Mouse (Mus musculus) hindbrain, embryonic 14.5 days (tissue): ENCODE results near the gene Cmtr1. TPM values are rescaled to one million over a fixed set of nuclear protein-coding genes. Genes with fewer than 3 reads are reported as not detected.
"Not testable (repeated sequence)": the region's sequence is repeated elsewhere in the genome, so short reads cannot be mapped to it uniquely, and the experiment has no call there.

Experiments
- ATAC-seq: fragments of 200-750 bp; cut with Nextera tagmentation; 2 replicates; pipeline ENCODE4 v1.8.0; 2017; ENCODE audit warnings: moderate number of reproducible peaks, mild to moderate bottlenecking, moderate TSS enrichment, moderate library complexity; ENCODE audit not compliant: low FRiP score
- DNase-seq: peaks from one replicate; pipeline ENCODE4 v3.0.0-alpha.2; 2015; ENCODE audit warnings: low spot score
- H3K27ac ChIP-seq: fragments of 300-500 bp; sonication (generic); 2 replicates; pipeline ENCODE4 v1.5.1; 2014; ENCODE audit warnings: mild to moderate bottlenecking, moderate library complexity
- H3K27me3 ChIP-seq: fragments of 300-500 bp; sonication (generic); 2 replicates; pipeline ENCODE4 v1.6.1; 2014; ENCODE audit warnings: mild to moderate bottlenecking, low read length, mixed read lengths; ENCODE audit not compliant: control insufficient read depth, insufficient read depth
- H3K36me3 ChIP-seq: fragments of 300-500 bp; sonication (generic); replicated peaks from 2 replicates; pipeline ENCODE4 v1.6.1; 2014; ENCODE audit not compliant: control insufficient read depth, insufficient read depth
- H3K4me1 ChIP-seq: fragments of 300-500 bp; sonication (generic); replicated peaks from 2 replicates; pipeline ENCODE4 v1.6.1; 2014; ENCODE audit warnings: antibody characterized with exemption, low read length, mixed read lengths; ENCODE audit not compliant: control insufficient read depth, insufficient read depth
- H3K4me2 ChIP-seq: fragments of 300-500 bp; sonication (generic); replicated peaks from 2 replicates; pipeline ENCODE4 v1.6.1; 2014; ENCODE audit warnings: mild to moderate bottlenecking, moderate library complexity
- H3K4me3 ChIP-seq: fragments of 300-500 bp; sonication (generic); replicated peaks from 2 replicates; pipeline ENCODE4 v1.5.1; 2014; ENCODE audit warnings: mild to moderate bottlenecking, low read length
- H3K9ac ChIP-seq: fragments of 300-500 bp; sonication (generic); 2 replicates; pipeline ENCODE4 v1.6.1; 2014
- H3K9me3 ChIP-seq: fragments of 300-500 bp; sonication (generic); 2 replicates; pipeline ENCODE4 v1.6.1; 2016; ENCODE audit warnings: low read length; ENCODE audit not compliant: control insufficient read depth
- WGBS: fragments of 180-500 bp; shearing (Covaris S2); extraction: QIAGEN DNeasy Blood & Tissue Kit; methylation state at CpG from one replicate; pipeline ENCODE4 v1.1.7; 2014; 5-methylcytosine and 5-hydroxymethylcytosine counted together
- polyA plus RNA-seq: library from polyadenylated mRNA; unstranded; fragments of >200 nt; fragmentation: Nextera tagmentation; extraction: Ambion mirVana; gene quantifications from 2 replicates; pipeline ENCODE4 v1.2.1, GENCODE M21; 2014

Gene Cmtr1
- 103 and 109 TPM in 2 replicates for polyA plus RNA-seq

- peak; percentile 96 for ATAC-seq
Observed at GRCm38 (mm10) chr17:29660076-29660761, at the start of gene Cmtr1. Gene Cmtr1 (plus strand): TSS chr17:29660595.

GRCm38 (mm10) chr17:29613453-29613852, 46.9 kb upstream of the Cmtr1 start:
- not testable (repeated sequence) for H3K36me3 ChIP-seq, H3K4me3 ChIP-seq, H3K27me3 ChIP-seq, H3K4me2 ChIP-seq, H3K27ac ChIP-seq, ATAC-seq, DNase-seq, H3K9ac ChIP-seq, H3K9me3 ChIP-seq
- WGBS, result 79% methylated on average over 5 of the region's 5 CpGs
- H3K4me1 ChIP-seq, result peaks cover 30% of the 10 kb centered on the region

More at GRCm38 (mm10) chr17:29660076-29660761, at the start of gene Cmtr1:
- DNase-seq, result peak; percentile 96
- H3K9me3 ChIP-seq, result no peaks in the 10 kb centered on the region
- 1% methylated on average over 41 of the region's 41 CpGs for WGBS
- peaks cover 22% of the 10 kb centered on the region; the same call in 1 of the 2 replicates for H3K36me3 ChIP-seq
- peak within 1 kb of the TSS; percentile 92 for H3K27ac ChIP-seq
- no peaks in the 10 kb centered on the region for H3K27me3 ChIP-seq
- H3K4me3 ChIP-seq, result peak within 1 kb of the TSS; percentile 81
- H3K4me2 ChIP-seq, result peak within 1 kb of the TSS; percentile 78
- H3K9ac ChIP-seq, result peak within 1 kb of the TSS; percentile 87
- H3K4me1 ChIP-seq, result peaks cover 6% of the 10 kb centered on the region

GRCm38 (mm10) chr17:29614115-29615023, 46.0 kb upstream of the Cmtr1 start, which contains the start of the genes Rnf8 and Gm28043:
Gene Rnf8 (plus strand): TSS chr17:29614790.
Gene Gm28043 (plus strand): TSS chr17:29614876.
- DNase-seq (peak; percentile 95), ATAC-seq (peak; percentile 90)
- Histone ChIP-seq H3K27me3 (no peaks in the 10 kb centered on the region), H3K4me1 (peaks cover 30% of the 10 kb centered on the region), H3K9me3 (no peaks in the 10 kb centered on the region), H3K4me3 (peak within 1 kb of the TSS; percentile 97), H3K4me2 (peak within 1 kb of the TSS; percentile 86), H3K36me3 (peaks cover under 1% of the 10 kb centered on the region), H3K27ac (peak within 1 kb of the TSS; percentile 92), H3K9ac (peak within 1 kb of the TSS; percentile 95)
- 1% methylated on average over 52 of the region's 52 CpGs for WGBS

DNA sequence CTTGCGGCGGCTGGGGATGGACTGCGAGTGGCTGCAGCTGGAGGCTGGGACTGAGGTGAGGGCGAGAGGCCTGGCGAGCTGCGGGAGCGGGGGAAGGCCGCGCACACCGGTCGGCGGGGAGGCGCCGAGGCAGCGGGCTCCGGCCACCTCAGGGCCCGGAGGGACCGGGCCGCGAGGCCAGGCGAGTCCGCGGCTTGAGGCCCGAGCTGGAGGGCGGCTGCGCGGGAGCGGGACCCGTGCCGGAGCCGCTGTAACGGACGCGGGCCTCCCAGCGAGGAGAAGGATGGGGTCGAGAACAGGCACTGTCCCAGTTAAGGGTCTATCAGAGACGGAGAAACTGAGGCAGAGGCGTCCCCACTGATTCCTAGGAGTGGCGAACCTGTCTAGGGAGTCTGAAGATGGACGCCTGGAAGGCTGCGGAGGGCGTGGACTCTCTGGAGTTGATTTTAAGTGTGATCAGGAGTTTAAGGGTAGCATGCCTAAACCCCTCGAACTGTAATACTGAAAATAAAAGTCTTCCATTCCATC, 45.3 kb upstream of the Cmtr1 start:
- H3K36me3 ChIP-seq, result peaks cover 6% of the 10 kb centered on the region
- WGBS, result 0% methylated on average over 41 of the region's 43 CpGs
- no peak for DNase-seq
- peak overlapping the region; percentile 92 for H3K27ac ChIP-seq
- H3K4me2 ChIP-seq, result peak overlapping the region; percentile 86
- peak; percentile 41 for ATAC-seq
- peaks cover 30% of the 10 kb centered on the region for H3K4me1 ChIP-seq
- H3K27me3 ChIP-seq, result no peaks in the 10 kb centered on the region
- H3K4me3 ChIP-seq, result peak overlapping the region; percentile 97
- no peaks in the 10 kb centered on the region for H3K9me3 ChIP-seq
- H3K9ac ChIP-seq, result peak overlapping the region; percentile 95

- Histone ChIP-seq H3K9ac (peak overlapping the region; percentile 95), H3K36me3 (peaks cover 6% of the 10 kb centered on the region), H3K9me3 (no peaks in the 10 kb centered on the region), H3K27me3 (no peaks in the 10 kb centered on the region), H3K4me2 (peak overlapping the region; percentile 86), H3K4me1 (peaks cover 30% of the 10 kb centered on the region), H3K27ac (peak overlapping the region; percentile 92; the same call in 1 of the 2 replicates), H3K4me3 (peak overlapping the region; percentile 97)
- DNase-seq (no peak), ATAC-seq (no peak)
- 7% methylated on average over 4 of the region's 4 CpGs for WGBS
Observed at GRCm38 (mm10) chr17:29615616-29616015, 44.8 kb upstream of the Cmtr1 start.

DNA sequence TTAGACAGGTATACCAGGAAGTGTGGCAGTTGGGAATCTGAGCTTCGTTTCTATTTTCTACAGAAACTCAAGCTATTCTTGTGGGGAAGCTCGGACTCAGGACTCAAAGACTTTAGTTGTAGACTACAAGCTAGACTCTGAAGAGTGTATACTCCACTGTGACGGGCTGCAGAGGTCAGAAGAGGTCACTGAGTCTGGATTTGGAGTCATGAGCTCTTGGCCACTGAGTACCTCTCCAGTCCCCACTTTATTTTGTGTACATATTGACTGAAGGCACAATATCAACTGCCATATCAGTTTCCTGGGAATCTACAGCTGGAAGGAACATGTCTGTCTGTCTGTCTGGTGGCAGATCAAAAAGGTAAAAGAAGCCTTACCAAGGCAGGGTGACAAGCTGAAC, 41.2 kb upstream of the Cmtr1 start:
- Histone ChIP-seq H3K4me3 (no peak overlapping the region), H3K9me3 (no peaks in the 10 kb centered on the region), H3K36me3 (peaks cover 37% of the 10 kb centered on the region), H3K9ac (no peak overlapping the region), H3K4me1 (peaks cover 27% of the 10 kb centered on the region), H3K4me2 (no peak overlapping the region), H3K27me3 (no peaks in the 10 kb centered on the region), H3K27ac (no peak overlapping the region)
- 87% methylated on average over 3 of the region's 3 CpGs for WGBS
- ATAC-seq (no peak), DNase-seq (no peak)

DNA sequence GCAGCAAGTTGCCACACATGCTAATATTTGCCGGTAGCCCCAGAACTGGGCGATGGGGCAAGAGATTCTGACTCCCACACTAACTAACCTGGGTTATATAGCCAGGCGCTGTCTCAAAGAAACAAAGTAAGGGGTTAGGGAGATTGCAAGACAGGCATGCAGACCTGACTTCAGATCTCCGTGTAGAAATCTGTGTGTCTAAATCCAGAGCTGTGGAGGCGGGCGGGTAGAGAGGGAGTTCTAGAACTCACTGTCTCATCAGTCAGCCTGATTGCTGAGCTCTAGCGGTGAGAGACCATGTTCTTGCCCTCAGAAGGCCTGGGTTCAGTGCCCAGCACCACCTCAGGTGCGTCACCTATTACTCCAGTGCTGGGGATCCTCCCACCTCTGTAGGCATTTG, 36.9 kb upstream of the Cmtr1 start:
- no peak overlapping the region for H3K4me3 ChIP-seq
- no peak overlapping the region for H3K27ac ChIP-seq
- DNase-seq (no peak), ATAC-seq (no peak)
- H3K4me1 ChIP-seq, result no peaks in the 10 kb centered on the region
- no peak overlapping the region for H3K4me2 ChIP-seq
- H3K9ac ChIP-seq, result no peak overlapping the region
- WGBS, result 91% methylated on average over 8 of the region's 8 CpGs
- H3K36me3 ChIP-seq, result peaks cover 77% of the 10 kb centered on the region
- no peaks in the 10 kb centered on the region for H3K27me3 ChIP-seq
- no peaks in the 10 kb centered on the region for H3K9me3 ChIP-seq

- no peak for ATAC-seq
- H3K9ac ChIP-seq, result no peak overlapping the region
- no peak overlapping the region for H3K27ac ChIP-seq
- WGBS, result 87% methylated on average over 9 of the region's 9 CpGs
- no peak overlapping the region for H3K4me3 ChIP-seq
- H3K9me3 ChIP-seq, result no peaks in the 10 kb centered on the region
- H3K27me3 ChIP-seq, result no peaks in the 10 kb centered on the region
- H3K4me2 ChIP-seq, result no peak overlapping the region
- no peak for DNase-seq
- H3K4me1 ChIP-seq, result no peaks in the 10 kb centered on the region
- peaks cover 97% of the 10 kb centered on the region for H3K36me3 ChIP-seq
Observed at GRCm38 (mm10) chr17:29627285-29627684, 33.1 kb upstream of the Cmtr1 start.

DNA sequence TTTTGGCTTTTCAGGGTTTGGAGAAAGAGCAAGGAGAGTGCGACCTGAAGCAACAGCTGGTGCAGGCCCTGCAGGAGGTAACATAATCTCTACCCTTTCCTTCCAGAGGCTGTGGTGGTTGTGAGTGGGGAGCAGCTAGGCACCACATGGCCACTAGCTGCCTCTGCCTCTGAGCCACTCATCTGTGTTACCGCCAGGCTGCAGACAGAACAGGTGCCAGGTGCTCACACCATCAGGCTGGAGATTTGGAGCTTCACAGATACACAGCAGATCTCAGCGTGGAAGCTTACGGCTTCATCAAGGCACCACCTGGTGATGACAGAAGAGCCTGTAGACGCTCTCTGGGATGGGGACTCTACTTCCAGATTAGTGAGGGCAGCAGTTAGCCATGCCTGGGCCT, 31.4 kb upstream of the Cmtr1 start:
- ATAC-seq (no peak), DNase-seq (no peak)
- H3K4me1 ChIP-seq, result no peaks in the 10 kb centered on the region
- 84% methylated on average over 5 of the region's 5 CpGs for WGBS
- H3K27ac ChIP-seq, result no peak overlapping the region
- no peak overlapping the region for H3K4me3 ChIP-seq
- H3K4me2 ChIP-seq, result no peak overlapping the region
- H3K9me3 ChIP-seq, result no peaks in the 10 kb centered on the region
- no peak overlapping the region for H3K9ac ChIP-seq
- no peaks in the 10 kb centered on the region for H3K27me3 ChIP-seq
- H3K36me3 ChIP-seq, result peaks cover 97% of the 10 kb centered on the region
